Mouse (Mus musculus): ENCODE measurements around the gene Il1a. TPM values are rescaled to one million over a fixed set of nuclear protein-coding genes. Genes with fewer than 3 reads are reported as not detected.

The Il1a gene
- polyA plus RNA-seq, 1 experiment from 2014 or later, result 0.25 TPM

- no peaks in the 10 kb centered on the region for H3K4me1 ChIP-seq (ENCODE audit: control insufficient read depth, insufficient read depth, low read length)
- no peaks in the 10 kb centered on the region for H3K36me3 ChIP-seq (ENCODE audit: control insufficient read depth, insufficient read depth, low read length)
- WGBS, result 81% methylated on average over 4 of the region's 4 CpGs
- H3K27me3 ChIP-seq (ENCODE audit: control insufficient read depth, insufficient read depth, low read depth, low read length), result no peaks in the 10 kb centered on the region
- no peak overlapping the region for H3K4me3 ChIP-seq (ENCODE audit: low read depth, low read length)
- H3K27ac ChIP-seq (ENCODE audit: low read length), result no peak overlapping the region
- no peak overlapping the region for H3K4me2 ChIP-seq (ENCODE audit: low read length)
- ATAC-seq, result no peak
- no peaks in the 10 kb centered on the region for H3K9me3 ChIP-seq (replicated peaks; ENCODE audit: control insufficient read depth, low read length, poor library complexity, severe bottlenecking)
- H3K9ac ChIP-seq (ENCODE audit: low read depth, low read length), result no peak overlapping the region
Observed at GRCm38 (mm10) chr2:129315831-129316230, 6.1 kb upstream of the Il1a start.

- no peak overlapping the region for H3K27ac ChIP-seq (ENCODE audit: low read length)
- no peak for ATAC-seq
- 81% methylated on average over 6 of the region's 6 CpGs for WGBS
- no peaks in the 10 kb centered on the region for H3K27me3 ChIP-seq (ENCODE audit: control insufficient read depth, insufficient read depth, low read depth, low read length)
- no peak overlapping the region for H3K9ac ChIP-seq (ENCODE audit: low read depth, low read length)
- no peak overlapping the region for H3K4me3 ChIP-seq (ENCODE audit: low read depth, low read length)
- no peaks in the 10 kb centered on the region for H3K9me3 ChIP-seq (replicated peaks; ENCODE audit: control insufficient read depth, low read length, poor library complexity, severe bottlenecking)
- H3K36me3 ChIP-seq (ENCODE audit: control insufficient read depth, insufficient read depth, low read length), result no peaks in the 10 kb centered on the region
- no peaks in the 10 kb centered on the region for H3K4me1 ChIP-seq (ENCODE audit: control insufficient read depth, insufficient read depth, low read length)
- no peak overlapping the region for H3K4me2 ChIP-seq (ENCODE audit: low read length)
Observed at GRCm38 (mm10) chr2:129314880-129315279, 5.1 kb upstream of the Il1a start.

GRCm38 (mm10) chr2:129313934-129314333 lies 4.2 kb upstream of the Il1a start:
- WGBS, result 88% methylated on average over 1 of the region's 1 CpGs
- no peaks in the 10 kb centered on the region for H3K36me3 ChIP-seq (ENCODE audit: control insufficient read depth, insufficient read depth, low read length)
- no peak overlapping the region for H3K4me3 ChIP-seq (ENCODE audit: low read depth, low read length)
- H3K9me3 ChIP-seq (replicated peaks; ENCODE audit: control insufficient read depth, low read length, poor library complexity, severe bottlenecking), result no peaks in the 10 kb centered on the region
- H3K9ac ChIP-seq (ENCODE audit: low read depth, low read length), result no peak overlapping the region
- H3K4me1 ChIP-seq (ENCODE audit: control insufficient read depth, insufficient read depth, low read length), result no peaks in the 10 kb centered on the region
- H3K27me3 ChIP-seq (ENCODE audit: control insufficient read depth, insufficient read depth, low read depth, low read length), result no peaks in the 10 kb centered on the region
- no peak overlapping the region for H3K27ac ChIP-seq (ENCODE audit: low read length)
- ATAC-seq, result no peak
- H3K4me2 ChIP-seq (ENCODE audit: low read length), result no peak overlapping the region

GRCm38 (mm10) chr2:129306020-129306419 lies 3.8 kb downstream of the Il1a start:
- H3K9ac ChIP-seq (ENCODE audit: low read depth, low read length), result no peak overlapping the region
- H3K9me3 ChIP-seq (replicated peaks; ENCODE audit: control insufficient read depth, low read length, poor library complexity, severe bottlenecking), result no peaks in the 10 kb centered on the region
- no peaks in the 10 kb centered on the region for H3K36me3 ChIP-seq (ENCODE audit: control insufficient read depth, insufficient read depth, low read length)
- H3K4me1 ChIP-seq (ENCODE audit: control insufficient read depth, insufficient read depth, low read length), result no peaks in the 10 kb centered on the region
- no peak for ATAC-seq
- no peak overlapping the region for H3K27ac ChIP-seq (ENCODE audit: low read length)
- no peak overlapping the region for H3K4me2 ChIP-seq (ENCODE audit: low read length)
- H3K4me3 ChIP-seq (ENCODE audit: low read depth, low read length), result no peak overlapping the region
- 70% methylated on average over 4 of the region's 4 CpGs for WGBS
- H3K27me3 ChIP-seq (ENCODE audit: control insufficient read depth, insufficient read depth, low read depth, low read length), result no peaks in the 10 kb centered on the region

- Histone ChIP-seq H3K9me3 (replicated peaks; ENCODE audit: control insufficient read depth, low read length, poor library complexity, severe bottlenecking) (no peaks in the 10 kb centered on the region), H3K27ac (ENCODE audit: low read length) (peak overlapping the region; percentile 99), H3K27me3 (ENCODE audit: control insufficient read depth, insufficient read depth, low read depth, low read length) (no peaks in the 10 kb centered on the region), H3K4me1 (ENCODE audit: control insufficient read depth, insufficient read depth, low read length) (peaks cover 5% of the 10 kb centered on the region; the same call in 1 of the 2 replicates), H3K9ac (ENCODE audit: low read depth, low read length) (peak overlapping the region; percentile 91), H3K36me3 (ENCODE audit: control insufficient read depth, insufficient read depth, low read length) (no peaks in the 10 kb centered on the region), H3K4me2 (ENCODE audit: low read length) (peak overlapping the region; percentile 71), H3K4me3 (ENCODE audit: low read depth, low read length) (peak overlapping the region; percentile 69)
- peak; percentile 71 for ATAC-seq
- 2% methylated on average over 10 of the region's 10 CpGs for WGBS
Observed at GRCm38 (mm10) chr2:129297589-129297982, 12.2 kb downstream of the Il1a start.

GRCm38 (mm10) chr2:129296671-129297588 lies 12.8 kb downstream of the Il1a start, which contains the start of gene Ckap2l:
Gene Ckap2l (minus strand): TSS chr2:129297212.
- peaks cover 5% of the 10 kb centered on the region; the same call in 1 of the 2 replicates for H3K4me1 ChIP-seq (ENCODE audit: control insufficient read depth, insufficient read depth, low read length)
- no peaks in the 10 kb centered on the region for H3K36me3 ChIP-seq (ENCODE audit: control insufficient read depth, insufficient read depth, low read length)
- no peaks in the 10 kb centered on the region for H3K27me3 ChIP-seq (ENCODE audit: control insufficient read depth, insufficient read depth, low read depth, low read length)
- H3K9me3 ChIP-seq (replicated peaks; ENCODE audit: control insufficient read depth, low read length, poor library complexity, severe bottlenecking), result no peaks in the 10 kb centered on the region
- H3K27ac ChIP-seq (ENCODE audit: low read length), result peak within 1 kb of the TSS; percentile 99
- H3K9ac ChIP-seq (ENCODE audit: low read depth, low read length), result peak within 1 kb of the TSS; percentile 91
- peak; percentile 100 for ATAC-seq
- under 1% methylated on average over 50 of the region's 50 CpGs for WGBS
- peak within 1 kb of the TSS; percentile 84 for H3K4me2 ChIP-seq (ENCODE audit: low read length)
- peak within 1 kb of the TSS; percentile 69 for H3K4me3 ChIP-seq (ENCODE audit: low read depth, low read length)

- H3K4me2 ChIP-seq (ENCODE audit: low read length), result peak overlapping the region; percentile 84
- H3K9me3 ChIP-seq (replicated peaks; ENCODE audit: control insufficient read depth, low read length, poor library complexity, severe bottlenecking), result no peaks in the 10 kb centered on the region
- 52% methylated on average over 5 of the region's 5 CpGs for WGBS
- no peaks in the 10 kb centered on the region for H3K36me3 ChIP-seq (ENCODE audit: control insufficient read depth, insufficient read depth, low read length)
- no peak overlapping the region for H3K27ac ChIP-seq (ENCODE audit: low read length)
- H3K9ac ChIP-seq (ENCODE audit: low read depth, low read length), result no peak overlapping the region
- H3K4me3 ChIP-seq (ENCODE audit: low read depth, low read length), result peak overlapping the region; percentile 69
- H3K27me3 ChIP-seq (ENCODE audit: control insufficient read depth, insufficient read depth, low read depth, low read length), result no peaks in the 10 kb centered on the region
- no peak for ATAC-seq
- peaks cover 5% of the 10 kb centered on the region; the same call in 1 of the 2 replicates for H3K4me1 ChIP-seq (ENCODE audit: control insufficient read depth, insufficient read depth, low read length)
Observed at GRCm38 (mm10) chr2:129296086-129296485, 13.7 kb downstream of the Il1a start.

GRCm38 (mm10) chr2:129295075-129295474 lies 14.7 kb downstream of the Il1a start:
- 89% methylated on average over 5 of the region's 5 CpGs for WGBS
- ATAC-seq, result no peak
- H3K9ac ChIP-seq (ENCODE audit: low read depth, low read length), result no peak overlapping the region
- no peaks in the 10 kb centered on the region for H3K9me3 ChIP-seq (replicated peaks; ENCODE audit: control insufficient read depth, low read length, poor library complexity, severe bottlenecking)
- H3K36me3 ChIP-seq (ENCODE audit: control insufficient read depth, insufficient read depth, low read length), result no peaks in the 10 kb centered on the region
- no peak overlapping the region for H3K27ac ChIP-seq (ENCODE audit: low read length)
- H3K27me3 ChIP-seq (ENCODE audit: control insufficient read depth, insufficient read depth, low read depth, low read length), result no peaks in the 10 kb centered on the region
- no peak overlapping the region for H3K4me2 ChIP-seq (ENCODE audit: low read length)
- H3K4me3 ChIP-seq (ENCODE audit: low read depth, low read length), result no peak overlapping the region
- peaks cover 5% of the 10 kb centered on the region; the same call in 1 of the 2 replicates for H3K4me1 ChIP-seq (ENCODE audit: control insufficient read depth, insufficient read depth, low read length)

GRCm38 (mm10) chr2:129273823-129274222 lies 35.9 kb downstream of the Il1a start:
- Histone ChIP-seq H3K36me3 (ENCODE audit: control insufficient read depth, insufficient read depth, low read length) (no peaks in the 10 kb centered on the region), H3K9ac (ENCODE audit: low read depth, low read length) (no peak overlapping the region), H3K4me2 (ENCODE audit: low read length) (no peak overlapping the region), H3K9me3 (replicated peaks; ENCODE audit: control insufficient read depth, low read length, poor library complexity, severe bottlenecking) (no peaks in the 10 kb centered on the region), H3K27ac (ENCODE audit: low read length) (no peak overlapping the region), H3K4me3 (ENCODE audit: low read depth, low read length) (no peak overlapping the region), H3K27me3 (ENCODE audit: control insufficient read depth, insufficient read depth, low read depth, low read length) (no peaks in the 10 kb centered on the region), H3K4me1 (ENCODE audit: control insufficient read depth, insufficient read depth, low read length) (no peaks in the 10 kb centered on the region)
- ATAC-seq, result no peak
- 94% methylated on average over 5 of the region's 5 CpGs for WGBS

Measured in midbrain, embryonic 16.5 days (tissue).